Mouse (Mus musculus): ENCODE results near the gene Rnf186. TPM values are rescaled to one million over a fixed set of nuclear protein-coding genes. Genes with fewer than 3 reads are reported as not detected.

Gene Rnf186
- total RNA-seq, 2 experiments from 2014 or later, result not detected

DNA sequence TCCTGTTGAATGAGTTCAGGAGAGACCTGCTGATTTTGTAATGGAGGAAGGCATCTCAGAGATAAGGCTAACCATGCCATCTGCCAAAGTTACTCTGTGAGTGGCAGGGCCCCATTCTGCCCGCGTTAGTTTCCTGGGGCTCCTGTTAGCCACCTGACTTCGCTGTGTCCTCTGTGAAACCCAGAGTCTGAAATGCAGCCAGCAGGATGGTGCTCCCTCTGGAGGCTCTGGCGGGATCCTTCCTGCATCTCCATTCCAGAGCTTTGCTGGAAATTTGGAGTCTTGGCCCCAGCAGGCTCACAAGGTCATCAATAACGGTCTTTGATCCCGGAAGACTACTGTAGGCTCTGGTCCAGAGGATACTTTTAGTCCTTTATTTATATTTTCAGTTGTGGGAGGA is 34.5 kb downstream of the Rnf186 start:
- intact Hi-C loops (cut with DNase I), result no loop called here
- no peak for DNase-seq (ENCODE audit: extremely low spot score in 1 of 2, low spot score in 2 of 2)

DNA sequence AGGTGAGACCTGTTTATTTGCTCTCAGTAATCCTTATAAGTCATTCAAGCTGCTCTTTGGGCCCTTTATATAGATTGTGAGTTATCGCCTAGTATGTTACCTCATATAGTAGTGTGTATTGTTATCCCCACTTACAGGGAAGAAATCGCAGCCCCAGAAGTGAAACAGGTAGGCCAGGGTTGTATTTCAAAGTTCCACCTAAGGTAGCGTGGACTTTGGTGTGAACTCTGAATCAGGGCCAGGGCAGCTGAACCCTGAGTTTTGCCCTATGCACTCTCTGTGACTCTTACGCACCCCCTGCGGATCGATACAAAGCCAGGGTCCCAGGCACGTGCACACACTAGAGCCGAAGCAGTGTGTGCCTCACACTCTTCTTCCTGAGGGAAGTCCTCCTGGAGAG is 37.2 kb downstream of the Rnf186 start:
- intact Hi-C loops (cut with DNase I), result no loop called here
- DNase-seq (ENCODE audit: extremely low spot score in 1 of 2, low spot score in 2 of 2), result no peak

DNA sequence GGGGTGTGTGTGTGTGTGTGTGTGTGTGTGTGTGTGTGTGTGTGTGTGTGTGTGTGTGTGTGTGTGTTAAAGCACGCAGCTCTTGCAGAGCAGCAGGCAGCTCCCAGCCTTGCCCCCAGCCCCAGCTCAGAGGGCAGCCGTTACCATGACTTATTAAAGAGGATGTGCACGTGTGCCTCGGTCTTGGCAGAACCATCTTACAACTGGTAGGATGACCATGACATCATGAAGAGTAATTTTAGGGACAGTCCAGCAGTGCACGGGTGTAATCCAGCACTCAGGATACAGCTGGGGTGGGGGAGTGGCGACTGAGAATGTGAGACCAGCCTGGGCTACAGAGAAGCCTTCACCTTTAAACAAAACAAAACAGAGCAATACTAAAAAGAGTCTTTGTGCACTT is 38.3 kb downstream of the Rnf186 start:
- DNase-seq (ENCODE audit: extremely low spot score in 1 of 2, low spot score in 2 of 2), result no peak

DNA sequence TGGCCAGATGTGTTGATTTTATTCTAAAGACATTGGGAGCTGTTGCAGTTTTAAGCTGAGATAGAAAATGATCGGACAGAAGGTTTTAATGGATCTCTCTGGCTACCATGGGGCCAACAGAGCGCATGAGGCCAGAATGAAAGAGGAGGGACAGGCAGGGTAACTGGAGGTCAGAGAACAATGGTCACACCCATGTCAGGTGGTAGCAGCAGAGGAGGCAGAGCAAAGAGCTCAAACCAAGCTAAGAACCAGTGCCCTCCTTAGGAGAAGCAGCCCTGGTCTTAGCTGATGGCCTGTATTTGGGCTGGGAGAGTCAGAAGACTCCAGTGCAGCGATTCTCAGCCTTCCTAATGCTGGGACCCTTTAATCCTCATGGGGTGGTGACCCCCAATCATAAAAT is 40.4 kb downstream of the Rnf186 start:
- no peak for DNase-seq (ENCODE audit: extremely low spot score in 1 of 2, low spot score in 2 of 2)
- intact Hi-C loops (cut with DNase I), result no loop called here

More for the DNA sequence above, 38.3 kb downstream of the Rnf186 start:
- intact Hi-C loops (cut with DNase I), result no loop called here

DNA sequence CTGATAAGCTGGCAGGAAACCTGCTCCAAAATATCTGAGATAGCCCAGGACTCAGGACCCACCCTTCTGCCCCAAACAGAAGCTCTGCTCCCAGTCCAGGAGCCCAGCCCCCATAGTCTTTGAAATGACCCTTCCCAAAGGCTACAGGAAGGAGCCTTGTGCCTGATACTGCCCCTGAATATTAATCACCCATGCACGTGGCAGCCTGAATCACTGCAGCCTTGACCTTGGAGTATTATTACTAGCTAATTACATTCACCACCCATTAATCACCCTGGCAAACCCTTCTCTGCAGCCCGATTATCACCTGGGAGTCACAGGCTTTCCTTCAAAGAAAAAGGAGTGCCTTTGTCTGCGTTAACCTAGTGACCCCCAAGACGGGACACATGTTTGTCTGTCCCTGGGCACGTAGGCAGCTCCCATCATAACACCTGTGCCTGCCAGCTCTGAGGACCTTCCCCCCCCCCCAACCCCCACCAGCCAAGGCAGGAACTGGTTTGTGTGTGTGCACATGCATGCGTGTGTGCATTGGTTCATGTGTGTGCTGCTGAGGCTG is 41.1 kb downstream of the Rnf186 start:
- DNase-seq (ENCODE audit: extremely low spot score in 1 of 2, low spot score in 2 of 2), result no peak
- intact Hi-C loops (cut with DNase I), result no loop called here

DNA sequence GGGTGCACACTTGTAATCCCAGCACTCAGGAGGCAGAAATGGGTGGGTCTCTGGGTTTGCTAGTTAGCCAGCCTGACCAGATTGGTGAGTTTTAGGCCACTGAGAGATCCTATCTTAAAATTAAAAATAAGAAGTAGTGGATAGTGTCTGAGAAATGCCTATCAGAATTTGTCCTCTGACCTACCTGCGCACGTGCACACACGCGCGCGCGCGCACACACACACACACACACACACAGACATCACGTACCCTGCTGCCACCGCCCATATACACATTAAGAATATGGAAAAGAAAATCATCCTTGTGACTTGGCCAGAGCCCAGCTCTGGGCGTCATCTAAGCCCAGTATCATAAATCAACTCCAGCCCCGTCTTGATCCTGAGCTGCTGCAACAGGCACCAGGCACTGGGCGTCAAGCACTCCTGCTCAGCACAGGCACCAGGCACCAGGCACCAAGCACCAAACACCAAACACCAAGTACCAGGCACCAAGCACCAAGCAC is 44.3 kb downstream of the Rnf186 start:
- no peak for DNase-seq (ENCODE audit: extremely low spot score in 1 of 2, low spot score in 2 of 2)
- intact Hi-C loops (cut with DNase I), result no loop called here

DNA sequence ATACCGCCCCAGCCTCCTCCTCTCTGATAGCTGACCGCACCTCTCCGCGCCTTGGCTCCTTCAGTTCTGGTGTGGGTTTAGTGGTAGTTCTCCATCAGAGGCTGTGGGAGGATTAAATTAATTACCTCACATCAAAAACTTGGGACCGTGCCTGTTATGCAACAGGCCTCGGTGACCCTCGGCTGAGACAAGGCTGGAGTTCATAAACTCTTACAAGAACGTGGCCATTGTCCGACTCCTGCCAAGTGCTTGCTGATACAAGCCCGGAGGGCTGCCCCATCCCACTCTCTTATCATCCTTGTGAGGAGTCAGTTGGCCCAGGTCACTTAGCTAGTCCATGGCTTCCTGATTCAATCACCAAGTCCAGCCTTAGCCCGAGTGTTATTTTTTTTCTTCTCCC is 46.4 kb downstream of the Rnf186 start:
- intact Hi-C loops (cut with DNase I), result no loop called here
- DNase-seq (ENCODE audit: extremely low spot score in 1 of 2, low spot score in 2 of 2), result no peak

DNA sequence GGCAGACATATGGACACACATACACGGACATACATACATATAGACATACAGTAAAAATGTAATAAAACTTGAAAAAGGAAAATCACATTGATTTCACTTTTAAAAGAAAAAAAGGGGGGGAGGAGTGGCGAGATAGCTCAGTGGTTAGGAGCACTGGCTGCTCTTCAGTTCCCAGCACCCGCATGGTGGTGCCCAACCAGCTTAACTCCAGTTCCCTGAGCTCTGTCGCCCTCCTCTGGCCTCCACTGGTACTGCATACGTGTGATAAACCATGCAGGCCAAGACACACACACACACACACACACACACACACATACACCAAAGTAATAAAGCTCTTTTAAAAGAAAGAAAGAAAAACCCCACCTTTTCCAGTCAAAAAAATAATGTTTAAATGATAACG is 47.9 kb downstream of the Rnf186 start:
- no peak for DNase-seq (ENCODE audit: extremely low spot score in 1 of 2, low spot score in 2 of 2)
- intact Hi-C loops (cut with DNase I), result no loop called here

Other genes starting within 250 kb of the Rnf186 start
- gene Pla2g2c, start 242.3 kb upstream of the Rnf186 start, total RNA-seq (2021), result not detected
- gene Ubxn10, start 229.9 kb upstream of the Rnf186 start, total RNA-seq (2021), result 1 to 10 TPM; 1.1 to 1.3 TPM
- not detected for gene Pla2g2f, start 209.5 kb upstream of the Rnf186 start, total RNA-seq (2021)
- gene Pla2g2d, start 191.4 kb upstream of the Rnf186 start, total RNA-seq (2021), result under 1 TPM in 1 of 2 experiments, not detected in 1; 0.16 TPM
- 1 to 10 TPM; 1.2 to 1.3 TPM for gene Pla2g5, start 103.6 kb upstream of the Rnf186 start, total RNA-seq (2021)
- not detected for gene Gm13030, start 93.1 kb upstream of the Rnf186 start, total RNA-seq (2021)
- gene Pla2g2e, start 89.2 kb upstream of the Rnf186 start, total RNA-seq (2021), result not detected
- 10 to 100 TPM; 13.1 to 13.7 TPM for gene Otud3, start 53.2 kb upstream of the Rnf186 start, total RNA-seq (2021)
- 1 to 10 TPM; 1.3 to 1.7 TPM for gene Tmco4, start 5.8 kb downstream of the Rnf186 start, total RNA-seq (2021)
- gene Htr6, start 108.5 kb downstream of the Rnf186 start, total RNA-seq (2021), result 1 to 10 TPM; 3.6 to 3.8 TPM
- 10 to 100 TPM; 34.0 to 37.0 TPM for gene Nbl1, start 125.9 kb downstream of the Rnf186 start, total RNA-seq (2021)
- 100 to 1,000 TPM; 203 to 215 TPM for gene Minos1, start 164.0 kb downstream of the Rnf186 start, total RNA-seq (2021)
- gene Capzb, start 225.8 kb downstream of the Rnf186 start, total RNA-seq (2021), result 100 to 1,000 TPM; 343 to 357 TPM